Mouse (Mus musculus) heart, postnatal 0 days (tissue): Measurements from ENCODE around the gene Zfpm1. TPM values are rescaled to one million over a fixed set of nuclear protein-coding genes. Genes with fewer than 3 reads are reported as not detected.

ENCODE experiments used
- ATAC-seq: fragments of 200-750 bp; cut with Nextera tagmentation; 2 replicates; pipeline ENCODE4 v1.8.0; 2017; ENCODE audit warnings: low read depth, moderate number of reproducible peaks, moderate library complexity; ENCODE audit not compliant: insufficient read depth
- DNase-seq: peaks from one replicate; pipeline ENCODE4 v3.0.0-alpha.2; 2016; ENCODE audit warnings: low spot score
- H3K27ac ChIP-seq: fragments of 300-500 bp; sonication (generic); 2 replicates; pipeline ENCODE4 v1.5.1; 2014; ENCODE audit warnings: low read depth, mild to moderate bottlenecking
- H3K27me3 ChIP-seq: fragments of 300-500 bp; sonication (generic); 2 replicates; pipeline ENCODE4 v1.6.1; 2014; ENCODE audit warnings: low read length, mixed read lengths; ENCODE audit not compliant: control insufficient read depth, insufficient read depth
- H3K36me3 ChIP-seq: fragments of 300-500 bp; sonication (generic); replicated peaks from 2 replicates; pipeline ENCODE4 v1.6.1; 2014; ENCODE audit warnings: low read length, mixed read lengths; ENCODE audit not compliant: control insufficient read depth, insufficient read depth
- H3K4me1 ChIP-seq: fragments of 300-500 bp; sonication (generic); 2 replicates; pipeline ENCODE4 v1.6.1; 2014; ENCODE audit warnings: antibody characterized with exemption; ENCODE audit not compliant: control insufficient read depth, insufficient read depth
- H3K4me2 ChIP-seq: fragments of 300-500 bp; sonication (generic); 2 replicates; pipeline ENCODE4 v1.6.1; 2014; ENCODE audit warnings: low read depth, mild to moderate bottlenecking, low read length, moderate library complexity
- H3K4me3 ChIP-seq: fragments of 300-500 bp; sonication (generic); 2 replicates; pipeline ENCODE4 v1.5.1; 2014; ENCODE audit warnings: low read depth, low read length
- H3K9ac ChIP-seq: fragments of 300-500 bp; sonication (generic); replicated peaks from 2 replicates; pipeline ENCODE4 v1.6.1; 2014; ENCODE audit warnings: low read depth, low read length, mixed read lengths
- H3K9me3 ChIP-seq: fragments of 300-500 bp; sonication (generic); replicated peaks from 2 replicates; pipeline ENCODE4 v1.6.1; 2016; ENCODE audit warnings: low read length; ENCODE audit not compliant: control insufficient read depth
- CTCF ChIP-seq: IDR thresholded peaks from 2 replicates; pipeline ENCODE4 v1.5.1; 2016; ENCODE audit warnings: antibody characterized with exemption, control low read depth, low read depth
- EP300 ChIP-seq: IDR thresholded peaks from 2 replicates; pipeline ENCODE4 v1.6.1; 2016; ENCODE audit warnings: antibody characterized with exemption, low read depth
- WGBS: fragments of 180-500 bp; shearing (Covaris S2); extraction: QIAGEN DNeasy Blood & Tissue Kit; methylation state at CpG from one replicate; pipeline ENCODE4 v1.1.7; 2014; 5-methylcytosine and 5-hydroxymethylcytosine counted together
- polyA plus RNA-seq: library from polyadenylated mRNA; unstranded; fragments of >200 nt; fragmentation: Nextera tagmentation; extraction: Ambion mirVana; gene quantifications from 2 replicates; pipeline ENCODE4 v1.2.1, GENCODE M21; 2015
- total RNA-seq: library from RNA; depleted of rRNA; stranded (reverse); fragments of >200 nt; gene quantifications from 2 replicates; pipeline ENCODE4 v1.2.3, GENCODE M21; 2014; ENCODE audit warnings: low replicate concordance

The Zfpm1 gene
- total and polyA plus RNA-seq, 2 experiments from 2014 or later = 2.3 to 28.4 TPM

DNA sequence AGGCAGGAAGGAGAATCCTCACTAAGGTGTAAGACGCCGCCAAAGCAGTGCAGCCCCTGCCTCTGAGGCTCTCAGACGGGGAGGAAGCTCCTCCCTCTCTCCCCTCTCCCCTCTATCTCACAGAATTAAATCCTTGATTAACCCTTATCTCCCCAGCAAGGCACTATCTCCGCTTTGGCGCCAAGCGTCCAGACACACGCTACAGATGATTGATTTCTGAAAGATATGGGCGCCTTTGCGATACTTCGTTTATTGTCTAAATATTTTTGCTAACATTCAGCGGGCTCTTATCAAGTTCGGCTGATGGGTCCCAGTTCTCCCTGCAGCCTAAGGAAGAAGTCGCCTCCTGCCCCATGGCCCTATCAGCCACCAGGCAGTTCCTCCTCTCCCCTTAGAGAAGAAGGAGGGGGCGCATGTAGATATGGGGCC lies 44.2 kb downstream of the Zfpm1 start:
- Histone ChIP-seq H3K36me3 (no peaks in the 10 kb centered on the region), H3K9me3 (no peaks in the 10 kb centered on the region), H3K27ac (no peak overlapping the region), H3K4me2 (no peak overlapping the region), H3K27me3 (no peaks in the 10 kb centered on the region), H3K4me1 (peaks cover 57% of the 10 kb centered on the region), H3K9ac (no peak overlapping the region), H3K4me3 (no peak overlapping the region)
- ATAC-seq = no peak
- TF ChIP-seq CTCF = no peak
- no peak for TF ChIP-seq EP300
- DNase-seq = no peak
- 49% methylated on average over 14 of the region's 14 CpGs for WGBS

DNA sequence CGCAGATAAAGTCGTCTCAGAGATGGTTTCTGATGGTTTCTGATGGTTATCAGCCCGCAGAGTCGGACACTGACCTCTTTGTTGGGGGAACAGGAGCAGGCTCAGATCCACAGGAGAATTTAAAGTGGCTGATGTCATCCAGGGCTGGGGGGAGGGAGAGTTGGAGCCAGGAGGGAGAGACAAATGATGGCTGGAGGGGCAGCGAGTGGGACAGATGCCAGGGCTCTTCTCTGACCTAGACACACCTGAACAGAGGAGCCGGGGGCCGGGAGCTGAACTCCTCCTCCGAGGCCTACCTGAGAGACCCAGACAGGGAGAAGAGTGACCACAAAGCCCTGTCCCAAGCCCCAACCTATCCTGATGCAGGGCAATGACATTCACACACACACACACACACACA lies 47.1 kb downstream of the Zfpm1 start:
- Histone ChIP-seq H3K27ac (no peak overlapping the region), H3K9ac (no peak overlapping the region), H3K9me3 (no peaks in the 10 kb centered on the region), H3K27me3 (no peaks in the 10 kb centered on the region), H3K4me2 (no peak overlapping the region), H3K4me1 (peaks cover 30% of the 10 kb centered on the region), H3K36me3 (peaks cover 14% of the 10 kb centered on the region; the same call in 1 of the 2 replicates), H3K4me3 (no peak overlapping the region)
- ATAC-seq (no peak), DNase-seq (no peak)
- 50% methylated on average over 8 of the region's 8 CpGs for WGBS
- TF ChIP-seq EP300 (no peak), CTCF (no peak)

DNA sequence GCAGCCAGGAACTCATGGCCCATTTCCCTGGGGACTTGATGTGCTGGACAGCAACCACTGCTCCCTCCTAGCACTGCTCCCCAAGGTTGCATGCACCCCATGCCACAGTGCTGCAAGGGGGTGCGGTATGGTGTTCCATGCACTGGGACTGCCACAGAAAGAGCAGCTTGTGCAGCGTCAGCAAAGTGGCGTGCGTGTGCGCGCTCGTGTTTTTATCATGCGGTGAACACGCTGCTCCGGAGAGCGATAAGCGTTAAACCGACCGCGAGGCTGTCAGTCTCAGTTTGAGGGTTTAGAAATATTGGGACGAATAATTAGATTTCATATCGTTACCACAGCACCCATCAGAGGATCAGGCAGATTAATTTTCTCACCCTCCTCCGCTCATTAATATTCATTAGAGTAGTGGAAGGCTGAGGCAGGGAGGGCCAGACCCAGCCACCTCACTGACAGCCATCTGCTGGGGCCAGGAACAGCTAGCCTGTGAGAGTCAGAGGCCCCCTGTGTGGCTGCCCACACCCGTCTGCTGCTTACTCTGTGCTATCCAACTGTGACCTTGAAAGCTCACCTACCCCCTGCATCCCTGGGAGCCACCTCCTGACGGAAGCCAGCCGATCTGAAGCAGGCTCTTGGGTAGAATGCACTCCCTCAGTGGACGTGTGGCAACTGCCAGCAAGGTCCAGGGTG lies 47.8 kb downstream of the Zfpm1 start:
- no peak for DNase-seq
- peaks cover 20% of the 10 kb centered on the region for H3K36me3 ChIP-seq
- 0 out of 2 replicates have a peak, but pooled peaks have one; percentile 15 for ATAC-seq
- H3K9me3 ChIP-seq = no peaks in the 10 kb centered on the region
- H3K4me1 ChIP-seq = peaks cover 24% of the 10 kb centered on the region
- H3K27me3 ChIP-seq = no peaks in the 10 kb centered on the region
- H3K4me2 ChIP-seq = no peak overlapping the region
- H3K27ac ChIP-seq = peak overlapping the region; percentile 62; the same call in 1 of the 2 replicates
- WGBS = 79% methylated on average over 22 of the region's 22 CpGs
- no peak overlapping the region; the same call in 1 of the 2 replicates for H3K9ac ChIP-seq
- no peak overlapping the region for H3K4me3 ChIP-seq
- no peak for TF ChIP-seq CTCF
- TF ChIP-seq EP300 = no peak

DNA sequence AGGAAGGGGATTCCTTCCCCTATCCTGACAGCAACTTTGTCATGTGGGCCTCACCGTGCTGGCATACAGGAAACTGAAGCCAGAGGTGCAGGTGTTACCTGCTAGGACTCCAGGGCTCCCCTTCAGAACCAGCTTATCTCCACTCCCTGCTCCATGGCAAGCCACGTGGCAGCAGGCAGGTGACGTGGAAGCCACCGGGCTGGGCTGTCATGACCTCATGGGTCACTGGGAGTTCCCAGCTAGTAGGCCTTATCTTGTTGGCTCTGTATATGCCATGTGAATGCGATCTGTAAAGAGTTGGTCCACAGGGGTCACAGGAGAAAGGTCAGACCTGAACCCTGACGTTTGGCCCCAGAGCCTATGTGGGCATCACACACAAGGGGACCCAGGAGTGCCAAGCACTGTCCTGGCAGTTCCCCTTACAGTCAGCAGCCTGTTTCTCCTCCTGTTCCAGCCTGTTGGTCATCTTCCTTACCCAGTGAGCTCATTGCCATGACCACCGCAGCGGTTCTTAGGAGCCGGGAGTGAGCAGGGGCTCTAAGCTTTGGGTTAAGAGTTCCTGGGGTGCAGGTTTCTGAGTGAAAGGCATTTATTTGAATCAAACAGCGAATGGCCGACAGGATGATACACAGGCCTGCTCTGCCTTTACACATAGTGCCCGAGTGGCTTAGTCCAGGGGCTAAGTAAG lies 48.6 kb downstream of the Zfpm1 start:
- H3K9ac ChIP-seq = no peak overlapping the region; the same call in 1 of the 2 replicates
- H3K4me1 ChIP-seq = peaks cover 21% of the 10 kb centered on the region
- peaks cover 29% of the 10 kb centered on the region for H3K36me3 ChIP-seq
- peak; percentile 28; the same call in 1 of the 2 replicates for ATAC-seq
- H3K4me2 ChIP-seq = no peak overlapping the region
- H3K27me3 ChIP-seq = no peaks in the 10 kb centered on the region
- peak; percentile 46 for DNase-seq
- no peak overlapping the region for H3K4me3 ChIP-seq
- no peaks in the 10 kb centered on the region for H3K9me3 ChIP-seq
- WGBS = 46% methylated on average over 12 of the region's 12 CpGs
- H3K27ac ChIP-seq = peak overlapping the region; percentile 62
- no peak for TF ChIP-seq EP300
- TF ChIP-seq CTCF = no peak

DNA sequence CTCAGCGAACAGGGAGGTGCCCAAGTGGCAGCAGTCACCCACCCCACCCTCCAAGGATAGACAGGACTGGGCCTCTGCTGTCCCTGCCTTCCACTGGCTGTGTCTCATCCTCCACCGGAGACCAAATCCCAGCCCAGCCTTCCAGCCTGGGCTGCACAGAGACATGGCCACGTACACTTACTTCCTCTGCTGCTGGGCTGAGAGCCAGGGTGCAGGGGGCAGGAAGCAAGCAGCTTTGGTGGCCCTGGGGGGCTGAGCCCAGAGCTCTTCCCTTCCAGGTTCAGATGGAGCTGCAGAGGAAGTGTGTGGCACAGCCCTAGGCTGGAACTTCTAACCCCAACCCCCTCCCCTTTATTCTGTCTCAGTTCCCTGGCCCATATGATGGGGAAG lies 49.2 kb downstream of the Zfpm1 start:
- Histone ChIP-seq H3K9ac (no peak overlapping the region), H3K9me3 (no peaks in the 10 kb centered on the region), H3K36me3 (peaks cover 34% of the 10 kb centered on the region), H3K27ac (peak overlapping the region; percentile 62), H3K27me3 (no peaks in the 10 kb centered on the region), H3K4me3 (no peak overlapping the region), H3K4me2 (no peak overlapping the region), H3K4me1 (peaks cover 21% of the 10 kb centered on the region)
- ATAC-seq (peak; percentile 30), DNase-seq (peak; percentile 47)
- WGBS = 43% methylated on average over 3 of the region's 3 CpGs
- no peak for TF ChIP-seq EP300
- no peak for TF ChIP-seq CTCF
